Mouse (Mus musculus) layer of hippocampus, postnatal 36 days (tissue): ENCODE measurements around the gene Krtap4-9. TPM values are rescaled to one million over a fixed set of nuclear protein-coding genes. Genes with fewer than 3 reads are reported as not detected.
"Not testable (repeated sequence)": the region's sequence is repeated elsewhere in the genome, so short reads cannot be mapped to it uniquely, and the experiment has no call there.

Experiments used
- DNase-seq, 2 experiments: peaks; one replicate each; pipeline ENCODE4 v3.0.0; 2022
- total RNA-seq, 2 experiments: library from RNA; stranded (reverse); gene quantifications; 2 replicates each; pipeline ENCODE4 v1.2.3; 2021

The Krtap4-9 gene
- total RNA-seq: not detected

GRCm38 (mm10) chr11:99784900-99785299 is at the start of gene Krtap4-9:
Krtap4-9 (plus strand) TSS chr11:99785200.
- DNase-seq: not testable (repeated sequence)

GRCm38 (mm10) chr11:99743985-99744384 is 41.0 kb upstream of the Krtap4-9 start:
- no peak for DNase-seq

GRCm38 (mm10) chr11:99758877-99759276 is 26.1 kb upstream of the Krtap4-9 start:
- no peak for DNase-seq

GRCm38 (mm10) chr11:99768410-99768809 is 16.6 kb upstream of the Krtap4-9 start:
- no peak for DNase-seq

DNA sequence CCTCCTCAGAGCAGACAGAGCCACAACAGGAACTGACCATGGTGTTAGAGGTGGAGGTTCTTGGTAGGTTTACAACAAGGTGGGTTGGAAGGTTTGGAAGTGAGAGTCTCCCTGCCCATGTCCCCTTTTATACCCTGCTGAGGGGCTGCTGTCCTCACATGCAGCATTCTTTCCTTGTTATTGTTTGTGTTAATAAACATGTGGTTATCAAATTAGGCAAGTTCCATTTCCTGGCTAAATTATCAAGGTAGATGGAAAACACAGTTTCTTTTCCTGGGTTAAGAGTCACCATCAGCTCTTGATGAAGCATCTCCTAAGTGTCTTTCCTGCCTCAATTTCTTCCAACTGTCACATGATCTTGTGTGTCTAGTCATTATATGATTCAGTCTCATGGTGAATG is 12.2 kb upstream of the Krtap4-9 start, which contains the start of gene Gm11595:
Gm11595 (minus strand) TSS at position 101 of the 400 bp plus-strand sequence.
- DNase-seq: not testable (repeated sequence)

GRCm38 (mm10) chr11:99778401-99778800 is 6.6 kb upstream of the Krtap4-9 start:
- no peak for DNase-seq

GRCm38 (mm10) chr11:99780604-99781003 is 4.4 kb upstream of the Krtap4-9 start, which contains the start of gene Krtap4-8:
Krtap4-8 (minus strand) TSS chr11:99780704.
- DNase-seq: no peak

DNA sequence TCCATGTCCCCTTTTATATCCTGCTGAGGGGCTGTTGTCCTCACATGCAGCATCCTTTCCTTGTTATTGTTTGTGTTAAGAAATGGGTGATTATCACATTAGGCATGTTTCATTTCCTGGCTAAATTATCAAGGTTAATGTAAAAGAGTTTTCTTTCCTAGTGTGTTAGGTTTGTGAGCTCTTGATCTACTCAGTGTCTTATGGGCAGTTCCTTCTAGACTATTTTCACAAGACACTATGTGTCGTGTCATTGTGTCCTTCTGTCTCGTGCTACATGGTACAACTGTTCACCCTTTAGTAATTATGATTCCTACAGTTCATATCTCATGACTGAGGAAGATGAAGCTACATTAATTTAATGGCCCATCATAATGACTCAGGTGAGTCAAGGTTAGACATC is 8.4 kb downstream of the Krtap4-9 start, which contains the start of gene Gm11596:
Gm11596 (minus strand) TSS at position 101 of the 400 bp plus-strand sequence.
- DNase-seq: no peak

- DNase-seq: not testable (repeated sequence)
Observed at GRCm38 (mm10) chr11:99798832-99799231, 13.8 kb downstream of the Krtap4-9 start, which contains the start of gene Gm11569. Gm11569 (minus strand) TSS chr11:99798932.

- not testable (repeated sequence) for DNase-seq
Observed at GRCm38 (mm10) chr11:99804346-99804745, 19.3 kb downstream of the Krtap4-9 start, which contains the start of gene Gm11554. Gm11554 (minus strand) TSS chr11:99804446.

GRCm38 (mm10) chr11:99809792-99810191 is 24.8 kb downstream of the Krtap4-9 start, which contains the start of gene Krtap4-13:
Krtap4-13 (minus strand) TSS chr11:99809892.
- not testable (repeated sequence) for DNase-seq

DNA sequence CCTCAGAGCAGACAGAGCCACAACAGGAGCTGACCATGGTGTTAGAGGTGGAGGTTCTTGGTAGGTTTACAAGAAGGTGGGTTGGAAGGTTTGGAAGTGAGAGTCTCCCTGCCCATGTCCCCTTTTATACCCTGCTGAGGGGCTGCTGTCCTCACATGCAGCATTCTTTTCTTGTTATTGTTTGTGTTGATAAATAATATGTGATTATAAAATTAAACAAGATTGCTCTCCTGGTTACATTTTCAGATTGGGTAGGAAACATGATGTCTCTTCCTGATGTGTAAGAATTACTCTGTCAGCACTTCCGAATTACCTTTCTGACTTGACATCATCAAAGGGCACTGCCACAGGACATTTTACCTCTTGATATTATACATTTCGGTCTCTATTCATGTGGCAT is 30.6 kb downstream of the Krtap4-9 start, which contains the start of gene Gm11564:
Gm11564 (minus strand) TSS at position 101 of the 400 bp plus-strand sequence.
- DNase-seq: not testable (repeated sequence)

Other genes with a start within 250 kb of the Krtap4-9 start
- not detected for gene Krt40, start 242.0 kb upstream of the Krtap4-9 start, total RNA-seq
- gene Krtap3-3, start 234.3 kb upstream of the Krtap4-9 start, total RNA-seq: not detected
- not detected for gene Krtap3-2, start 228.3 kb upstream of the Krtap4-9 start, total RNA-seq
- not detected for gene Gm11939, start 225.7 kb upstream of the Krtap4-9 start, total RNA-seq
- gene Krtap3-1, start 218.6 kb upstream of the Krtap4-9 start, total RNA-seq: not detected
- gene Krtap1-5, start 204.2 kb upstream of the Krtap4-9 start, total RNA-seq: not detected
- not detected for gene Krtap1-4, start 201.5 kb upstream of the Krtap4-9 start, total RNA-seq
- gene Krtap1-3, start 193.9 kb upstream of the Krtap4-9 start, total RNA-seq: not detected
- gene Krtap9-3, start 187.1 kb upstream of the Krtap4-9 start, total RNA-seq: not detected
- not detected for gene Gm11938, start 181.9 kb upstream of the Krtap4-9 start, total RNA-seq
- gene Gm11937, start 175.0 kb upstream of the Krtap4-9 start, total RNA-seq: not detected
- gene Krtap2-4, start 170.4 kb upstream of the Krtap4-9 start, total RNA-seq: not detected
- gene Gm11562, start 164.8 kb upstream of the Krtap4-9 start, total RNA-seq: not detected
- not detected for gene Krtap4-1, start 157.0 kb upstream of the Krtap4-9 start, total RNA-seq
- not detected for gene Krtap4-2, start 150.1 kb upstream of the Krtap4-9 start, total RNA-seq
- gene Krtap4-7, start 141.1 kb upstream of the Krtap4-9 start, total RNA-seq: not detected
- not detected for gene Gm11555, start 135.0 kb upstream of the Krtap4-9 start, total RNA-seq
- gene Gm11563, start 126.2 kb upstream of the Krtap4-9 start, total RNA-seq: not detected
- gene Krtap4-6, start 119.2 kb upstream of the Krtap4-9 start, total RNA-seq: not detected
- gene Gm14190, start 94.5 kb upstream of the Krtap4-9 start, total RNA-seq: not detected
- not detected for gene Gm14180, start 50.9 kb upstream of the Krtap4-9 start, total RNA-seq
- gene Gm11595, start 12.3 kb upstream of the Krtap4-9 start, total RNA-seq: not detected
- gene Krtap4-8, start 4.5 kb upstream of the Krtap4-9 start, total RNA-seq: not detected
- not detected for gene Gm11596, start 8.3 kb downstream of the Krtap4-9 start, total RNA-seq
- gene Gm11569, start 13.7 kb downstream of the Krtap4-9 start, total RNA-seq: not detected
- not detected for gene Gm11554, start 19.2 kb downstream of the Krtap4-9 start, total RNA-seq
- gene Krtap4-13, start 24.7 kb downstream of the Krtap4-9 start, total RNA-seq: not detected
- gene Gm11564, start 30.5 kb downstream of the Krtap4-9 start, total RNA-seq: not detected
- not detected for gene 2300003K06Rik, start 52.9 kb downstream of the Krtap4-9 start, total RNA-seq
- gene Krtap4-16, start 66.4 kb downstream of the Krtap4-9 start, total RNA-seq: not detected
- not detected for gene Gm11568, start 72.7 kb downstream of the Krtap4-9 start, total RNA-seq
- gene Gm11559, start 79.3 kb downstream of the Krtap4-9 start, total RNA-seq: not detected
- not detected for gene Krtap9-1, start 88.2 kb downstream of the Krtap4-9 start, total RNA-seq
- not detected for gene Gm11567, start 94.0 kb downstream of the Krtap4-9 start, total RNA-seq
- gene Krtap31-1, start 122.7 kb downstream of the Krtap4-9 start, total RNA-seq: not detected
- not detected for gene Gm11565, start 129.6 kb downstream of the Krtap4-9 start, total RNA-seq
- gene Krtap31-2, start 151.1 kb downstream of the Krtap4-9 start, total RNA-seq: not detected
- not detected for gene Krtap9-5, start 163.3 kb downstream of the Krtap4-9 start, total RNA-seq
- gene Krtap29-1, start 193.9 kb downstream of the Krtap4-9 start, total RNA-seq: not detected
- gene Krtap16-1, start 201.4 kb downstream of the Krtap4-9 start, total RNA-seq: not detected
- not detected for gene Krtap17-1, start 208.8 kb downstream of the Krtap4-9 start, total RNA-seq
- not detected for gene Krt33a, start 231.0 kb downstream of the Krtap4-9 start, total RNA-seq
- not detected for gene Krt33b, start 244.7 kb downstream of the Krtap4-9 start, total RNA-seq